Mouse (Mus musculus): ENCODE results near the gene Iba57. TPM values are rescaled to one million over a fixed set of nuclear protein-coding genes. Genes with fewer than 3 reads are reported as not detected.

The Iba57 gene
- total and polyA plus RNA-seq, 2 experiments from 2014 or later, result 11.1 to 13.8 TPM

DNA sequence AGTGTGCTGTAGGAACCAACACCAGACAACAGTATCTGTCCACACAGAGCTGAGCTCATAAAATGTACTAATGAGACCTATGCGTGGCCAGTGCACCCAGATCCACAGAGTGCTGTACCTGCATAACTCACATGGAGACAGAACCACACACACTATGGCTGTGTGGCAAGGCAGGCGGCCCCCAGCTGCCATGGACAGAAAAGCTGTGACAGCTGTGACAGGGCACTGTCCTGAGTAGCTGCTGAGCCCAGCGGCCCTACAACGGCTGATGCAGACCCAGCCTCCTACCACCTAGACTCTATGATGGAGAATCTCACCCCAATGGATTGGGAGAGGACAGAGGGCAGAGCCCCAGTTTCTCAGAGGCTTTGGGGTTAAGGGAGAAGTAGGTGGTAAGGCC is 4.0 kb downstream of the Iba57 start:
- Histone ChIP-seq H3K27ac (ENCODE audit: low read depth, low read length) (no peak overlapping the region), H3K4me3 (ENCODE audit: low read depth, low read length) (no peak overlapping the region), H3K27me3 (ENCODE audit: insufficient read depth, low read length) (no peaks in the 10 kb centered on the region), H3K36me3 (ENCODE audit: insufficient read depth) (peaks cover 14% of the 10 kb centered on the region), H3K4me1 (ENCODE audit: insufficient read depth) (peaks cover 16% of the 10 kb centered on the region), H3K9ac (no peak overlapping the region), H3K4me2 (ENCODE audit: low read depth) (no peak overlapping the region), H3K9me3 (ENCODE audit: low read length) (no peaks in the 10 kb centered on the region)
- no peak for ATAC-seq
- TF ChIP-seq CTCF (IDR thresholded peaks at IDR 0.05; ENCODE audit: low read depth), result no peak
- no peak for DNase-seq
- WGBS, result 87% methylated on average over 4 of the region's 4 CpGs

GRCm38 (mm10) chr11:59159099-59159498 is 4.4 kb downstream of the Iba57 start:
- Histone ChIP-seq H3K9ac (no peak overlapping the region), H3K36me3 (ENCODE audit: insufficient read depth) (peaks cover 14% of the 10 kb centered on the region), H3K4me1 (ENCODE audit: insufficient read depth) (peaks cover 14% of the 10 kb centered on the region), H3K9me3 (ENCODE audit: low read length) (no peaks in the 10 kb centered on the region), H3K4me2 (ENCODE audit: low read depth) (no peak overlapping the region), H3K27ac (ENCODE audit: low read depth, low read length) (no peak overlapping the region), H3K4me3 (ENCODE audit: low read depth, low read length) (no peak overlapping the region), H3K27me3 (ENCODE audit: insufficient read depth, low read length) (no peaks in the 10 kb centered on the region)
- no peak for TF ChIP-seq CTCF (IDR thresholded peaks at IDR 0.05; ENCODE audit: low read depth)
- 93% methylated on average over 13 of the region's 13 CpGs for WGBS
- no peak for DNase-seq
- ATAC-seq, result no peak

DNA sequence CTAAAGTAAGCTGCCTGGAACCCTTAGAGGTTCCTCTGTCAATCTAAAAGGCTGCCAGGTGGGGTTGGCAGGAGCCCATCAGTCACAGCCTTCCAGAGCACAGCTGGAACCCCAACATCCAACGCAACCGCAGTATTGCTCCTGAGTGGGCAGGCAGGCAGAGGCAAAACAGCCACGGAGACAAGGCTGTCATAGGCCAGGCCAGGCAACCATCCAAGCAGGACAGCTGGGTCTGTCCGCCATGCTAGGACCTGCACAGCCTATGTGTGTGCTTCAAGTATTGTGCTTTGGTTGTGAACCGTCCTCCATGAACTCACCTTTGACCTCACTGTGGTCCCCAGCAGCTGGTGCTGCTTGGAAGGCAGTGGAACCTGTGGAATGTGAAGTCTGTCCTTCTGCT is 7.6 kb downstream of the Iba57 start:
- Histone ChIP-seq H3K27ac (ENCODE audit: low read depth, low read length) (no peak overlapping the region), H3K36me3 (ENCODE audit: insufficient read depth) (peaks cover 14% of the 10 kb centered on the region), H3K4me2 (ENCODE audit: low read depth) (no peak overlapping the region), H3K9me3 (ENCODE audit: low read length) (no peaks in the 10 kb centered on the region), H3K4me3 (ENCODE audit: low read depth, low read length) (no peak overlapping the region), H3K27me3 (ENCODE audit: insufficient read depth, low read length) (no peaks in the 10 kb centered on the region), H3K9ac (no peak overlapping the region), H3K4me1 (ENCODE audit: insufficient read depth) (no peaks in the 10 kb centered on the region)
- DNase-seq, result no peak
- TF ChIP-seq CTCF (IDR thresholded peaks at IDR 0.05; ENCODE audit: low read depth), result no peak
- ATAC-seq, result no peak
- WGBS, result 83% methylated on average over 5 of the region's 5 CpGs

- ATAC-seq, result no peak
- WGBS, result 89% methylated on average over 7 of the region's 7 CpGs
- no peak for DNase-seq
- no peaks in the 10 kb centered on the region for H3K4me1 ChIP-seq (ENCODE audit: insufficient read depth)
- H3K9me3 ChIP-seq (ENCODE audit: low read length), result no peaks in the 10 kb centered on the region
- no peak overlapping the region for H3K4me2 ChIP-seq (ENCODE audit: low read depth)
- no peak overlapping the region for H3K4me3 ChIP-seq (ENCODE audit: low read depth, low read length)
- TF ChIP-seq CTCF (IDR thresholded peaks at IDR 0.05; ENCODE audit: low read depth), result no peak
- no peak overlapping the region for H3K9ac ChIP-seq
- peaks cover 14% of the 10 kb centered on the region for H3K36me3 ChIP-seq (ENCODE audit: insufficient read depth)
- H3K27ac ChIP-seq (ENCODE audit: low read depth, low read length), result no peak overlapping the region
- no peaks in the 10 kb centered on the region for H3K27me3 ChIP-seq (ENCODE audit: insufficient read depth, low read length)
Measured at GRCm38 (mm10) chr11:59154220-59154619, 9.3 kb downstream of the Iba57 start.

DNA sequence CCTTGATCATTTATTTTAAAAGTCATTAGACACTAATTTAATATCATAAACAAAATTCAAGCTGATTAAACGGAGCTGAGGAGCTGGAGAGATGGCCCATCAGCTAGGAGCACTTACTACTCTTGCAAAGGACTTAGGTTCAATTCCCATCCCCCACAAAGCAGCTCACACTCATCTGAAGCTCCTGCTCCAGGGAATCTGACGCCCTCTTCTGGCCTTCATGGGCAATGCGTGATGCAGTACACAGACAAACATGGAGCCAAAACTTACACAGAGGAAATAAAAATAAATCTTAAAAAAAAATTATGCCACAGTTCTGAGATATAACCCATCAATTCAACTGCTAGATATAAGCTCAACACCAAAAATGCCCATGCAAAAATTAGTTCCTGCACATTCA is 11.8 kb downstream of the Iba57 start:
- TF ChIP-seq CTCF (IDR thresholded peaks at IDR 0.05; ENCODE audit: low read depth), result peak; percentile 36
- H3K9ac ChIP-seq, result no peak overlapping the region
- no peak overlapping the region for H3K27ac ChIP-seq (ENCODE audit: low read depth, low read length)
- no peak overlapping the region for H3K4me3 ChIP-seq (ENCODE audit: low read depth, low read length)
- no peak for DNase-seq
- no peak overlapping the region for H3K4me2 ChIP-seq (ENCODE audit: low read depth)
- no peak for ATAC-seq
- WGBS, result 18% methylated on average over 3 of the region's 3 CpGs
- no peaks in the 10 kb centered on the region for H3K27me3 ChIP-seq (ENCODE audit: insufficient read depth, low read length)
- H3K9me3 ChIP-seq (ENCODE audit: low read length), result no peaks in the 10 kb centered on the region
- H3K36me3 ChIP-seq (ENCODE audit: insufficient read depth), result no peaks in the 10 kb centered on the region
- no peaks in the 10 kb centered on the region for H3K4me1 ChIP-seq (ENCODE audit: insufficient read depth)

DNA sequence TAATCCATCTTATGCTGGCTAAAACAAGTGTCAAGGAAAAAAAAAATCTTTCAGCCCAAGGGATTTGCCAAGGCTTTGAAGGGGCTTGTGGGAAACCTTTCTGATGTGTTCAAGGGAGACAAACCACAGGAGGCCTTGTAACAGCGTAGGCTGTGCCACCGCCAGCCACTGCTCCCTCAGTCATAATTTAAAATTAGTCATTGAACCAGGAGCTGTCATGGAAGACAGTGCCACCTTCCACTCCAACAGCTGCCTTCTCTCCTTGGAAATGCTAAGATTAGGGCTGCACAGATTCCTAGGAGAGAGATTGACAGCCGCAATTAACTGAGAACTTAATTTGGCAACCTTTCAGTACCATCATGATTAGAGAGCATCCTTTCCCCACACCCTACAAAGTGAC is 14.2 kb downstream of the Iba57 start:
- ATAC-seq (no peak; the same call in 1 of the 2 replicates), DNase-seq (no peak)
- H3K4me1 ChIP-seq (ENCODE audit: insufficient read depth), result no peaks in the 10 kb centered on the region
- H3K4me3 ChIP-seq (ENCODE audit: low read depth, low read length), result no peak overlapping the region
- H3K9ac ChIP-seq, result no peak overlapping the region
- no peak overlapping the region for H3K4me2 ChIP-seq (ENCODE audit: low read depth)
- no peak for TF ChIP-seq CTCF (IDR thresholded peaks at IDR 0.05; ENCODE audit: low read depth)
- 77% methylated on average over 3 of the region's 3 CpGs for WGBS
- no peaks in the 10 kb centered on the region for H3K9me3 ChIP-seq (ENCODE audit: low read length)
- no peaks in the 10 kb centered on the region for H3K27me3 ChIP-seq (ENCODE audit: insufficient read depth, low read length)
- no peak overlapping the region for H3K27ac ChIP-seq (ENCODE audit: low read depth, low read length)
- H3K36me3 ChIP-seq (ENCODE audit: insufficient read depth), result no peaks in the 10 kb centered on the region

- ATAC-seq, result no peak
- Histone ChIP-seq H3K27ac (ENCODE audit: low read depth, low read length) (no peak overlapping the region), H3K36me3 (ENCODE audit: insufficient read depth) (no peaks in the 10 kb centered on the region), H3K4me3 (ENCODE audit: low read depth, low read length) (no peak overlapping the region), H3K27me3 (ENCODE audit: insufficient read depth, low read length) (no peaks in the 10 kb centered on the region), H3K4me2 (ENCODE audit: low read depth) (no peak overlapping the region), H3K9ac (no peak overlapping the region), H3K9me3 (ENCODE audit: low read length) (no peaks in the 10 kb centered on the region), H3K4me1 (ENCODE audit: insufficient read depth) (no peaks in the 10 kb centered on the region)
- 86% methylated on average over 5 of the region's 5 CpGs for WGBS
- no peak for DNase-seq
- TF ChIP-seq CTCF (IDR thresholded peaks at IDR 0.05; ENCODE audit: low read depth), result no peak
Measured at GRCm38 (mm10) chr11:59142962-59143361, 20.6 kb downstream of the Iba57 start.

Measured in forebrain, postnatal 0 days (tissue).